Mouse (Mus musculus): ENCODE data around the gene March1. TPM values are rescaled to one million over a fixed set of nuclear protein-coding genes. Genes with fewer than 3 reads are reported as not detected.

March1 gene
- polyA plus RNA-seq, 1 experiment from 2014 or later: 1.1 TPM

- ATAC-seq (ENCODE audit: low read depth): no peak
- WGBS (ENCODE audit: insufficient replicate concordance): 12% methylated on average over 10 of the region's 10 CpGs
- H3K4me2 ChIP-seq (ENCODE audit: low read depth, low read length): no peak overlapping the region
Observed at GRCm38 (mm10) chr8:65966502-65967222, 349.0 kb downstream of the March1 start.

GRCm38 (mm10) chr8:65967223-65967778 lies 349.6 kb downstream of the March1 start:
- WGBS (ENCODE audit: insufficient replicate concordance): 57% methylated on average over 8 of the region's 8 CpGs
- no peak for ATAC-seq (ENCODE audit: low read depth)

More at GRCm38 (mm10) chr8:65966502-65967222, 349.0 kb downstream of the March1 start:
- Histone ChIP-seq H3K4me1 (ENCODE audit: control insufficient read depth, low read depth, low read length) (no peaks in the 10 kb centered on the region), H3K27ac (ENCODE audit: low read length) (no peak overlapping the region), H3K4me3 (ENCODE audit: low read depth, low read length) (no peak overlapping the region), H3K36me3 (ENCODE audit: control insufficient read depth, insufficient read depth) (no peaks in the 10 kb centered on the region), H3K9me3 (replicated peaks; ENCODE audit: control insufficient read depth, low read length) (no peaks in the 10 kb centered on the region), H3K9ac (ENCODE audit: low read depth, low read length) (no peak overlapping the region), H3K27me3 (ENCODE audit: control insufficient read depth, insufficient read depth, low read depth, low read length) (no peaks in the 10 kb centered on the region)

GRCm38 (mm10) chr8:65976905-65977304 lies 359.2 kb downstream of the March1 start:
- Histone ChIP-seq H3K36me3 (ENCODE audit: control insufficient read depth, insufficient read depth) (no peaks in the 10 kb centered on the region), H3K4me1 (ENCODE audit: control insufficient read depth, low read depth, low read length) (no peaks in the 10 kb centered on the region), H3K4me3 (ENCODE audit: low read depth, low read length) (no peak overlapping the region), H3K4me2 (ENCODE audit: low read depth, low read length) (no peak overlapping the region), H3K27me3 (ENCODE audit: control insufficient read depth, insufficient read depth, low read depth, low read length) (no peaks in the 10 kb centered on the region), H3K27ac (ENCODE audit: low read length) (no peak overlapping the region), H3K9me3 (replicated peaks; ENCODE audit: control insufficient read depth, low read length) (no peaks in the 10 kb centered on the region), H3K9ac (ENCODE audit: low read depth, low read length) (no peak overlapping the region)
- ATAC-seq (ENCODE audit: low read depth): no peak
- 64% methylated on average over 5 of the region's 5 CpGs for WGBS (ENCODE audit: insufficient replicate concordance)

More at GRCm38 (mm10) chr8:65967223-65967778, 349.6 kb downstream of the March1 start:
- Histone ChIP-seq H3K9me3 (replicated peaks; ENCODE audit: control insufficient read depth, low read length) (no peaks in the 10 kb centered on the region), H3K4me2 (ENCODE audit: low read depth, low read length) (no peak overlapping the region), H3K4me3 (ENCODE audit: low read depth, low read length) (no peak overlapping the region), H3K36me3 (ENCODE audit: control insufficient read depth, insufficient read depth) (no peaks in the 10 kb centered on the region), H3K4me1 (ENCODE audit: control insufficient read depth, low read depth, low read length) (no peaks in the 10 kb centered on the region), H3K9ac (ENCODE audit: low read depth, low read length) (no peak overlapping the region), H3K27me3 (ENCODE audit: control insufficient read depth, insufficient read depth, low read depth, low read length) (no peaks in the 10 kb centered on the region), H3K27ac (ENCODE audit: low read length) (no peak overlapping the region)

- H3K9ac ChIP-seq (ENCODE audit: low read depth, low read length): no peak overlapping the region
- no peak overlapping the region for H3K27ac ChIP-seq (ENCODE audit: low read length)
- no peak for ATAC-seq (ENCODE audit: low read depth)
- H3K4me2 ChIP-seq (ENCODE audit: low read depth, low read length): no peak overlapping the region
- H3K36me3 ChIP-seq (ENCODE audit: control insufficient read depth, insufficient read depth): no peaks in the 10 kb centered on the region
- H3K4me3 ChIP-seq (ENCODE audit: low read depth, low read length): no peak overlapping the region
- H3K27me3 ChIP-seq (ENCODE audit: control insufficient read depth, insufficient read depth, low read depth, low read length): no peaks in the 10 kb centered on the region
- 39% methylated on average over 2 of the region's 2 CpGs for WGBS (ENCODE audit: insufficient replicate concordance)
- H3K4me1 ChIP-seq (ENCODE audit: control insufficient read depth, low read depth, low read length): no peaks in the 10 kb centered on the region
- no peaks in the 10 kb centered on the region for H3K9me3 ChIP-seq (replicated peaks; ENCODE audit: control insufficient read depth, low read length)
Observed at GRCm38 (mm10) chr8:65982039-65982438, 364.3 kb downstream of the March1 start.

GRCm38 (mm10) chr8:65987665-65988064 lies 370.0 kb downstream of the March1 start:
- Histone ChIP-seq H3K4me1 (ENCODE audit: control insufficient read depth, low read depth, low read length) (no peaks in the 10 kb centered on the region), H3K4me3 (ENCODE audit: low read depth, low read length) (no peak overlapping the region), H3K36me3 (ENCODE audit: control insufficient read depth, insufficient read depth) (no peaks in the 10 kb centered on the region), H3K4me2 (ENCODE audit: low read depth, low read length) (no peak overlapping the region), H3K27ac (ENCODE audit: low read length) (no peak overlapping the region), H3K9ac (ENCODE audit: low read depth, low read length) (no peak overlapping the region), H3K9me3 (replicated peaks; ENCODE audit: control insufficient read depth, low read length) (no peaks in the 10 kb centered on the region), H3K27me3 (ENCODE audit: control insufficient read depth, insufficient read depth, low read depth, low read length) (no peaks in the 10 kb centered on the region)
- no peak for ATAC-seq (ENCODE audit: low read depth)
- 50% methylated on average over 1 of the region's 1 CpGs for WGBS (ENCODE audit: insufficient replicate concordance)

GRCm38 (mm10) chr8:66022815-66023214 lies 405.1 kb downstream of the March1 start:
- H3K4me2 ChIP-seq (ENCODE audit: low read depth, low read length): no peak overlapping the region
- H3K27me3 ChIP-seq (ENCODE audit: control insufficient read depth, insufficient read depth, low read depth, low read length): no peaks in the 10 kb centered on the region
- H3K4me3 ChIP-seq (ENCODE audit: low read depth, low read length): no peak overlapping the region
- 58% methylated on average over 2 of the region's 2 CpGs for WGBS (ENCODE audit: insufficient replicate concordance)
- no peaks in the 10 kb centered on the region for H3K36me3 ChIP-seq (ENCODE audit: control insufficient read depth, insufficient read depth)
- H3K9me3 ChIP-seq (replicated peaks; ENCODE audit: control insufficient read depth, low read length): no peaks in the 10 kb centered on the region
- no peak for ATAC-seq (ENCODE audit: low read depth)
- H3K4me1 ChIP-seq (ENCODE audit: control insufficient read depth, low read depth, low read length): no peaks in the 10 kb centered on the region
- H3K9ac ChIP-seq (ENCODE audit: low read depth, low read length): no peak overlapping the region
- H3K27ac ChIP-seq (ENCODE audit: low read length): no peak overlapping the region

- no peak overlapping the region for H3K27ac ChIP-seq (ENCODE audit: low read length)
- H3K9me3 ChIP-seq (replicated peaks; ENCODE audit: control insufficient read depth, low read length): no peaks in the 10 kb centered on the region
- H3K27me3 ChIP-seq (ENCODE audit: control insufficient read depth, insufficient read depth, low read depth, low read length): no peaks in the 10 kb centered on the region
- no peak overlapping the region for H3K4me2 ChIP-seq (ENCODE audit: low read depth, low read length)
- 58% methylated on average over 3 of the region's 3 CpGs for WGBS (ENCODE audit: insufficient replicate concordance)
- no peak for ATAC-seq (ENCODE audit: low read depth)
- no peaks in the 10 kb centered on the region for H3K4me1 ChIP-seq (ENCODE audit: control insufficient read depth, low read depth, low read length)
- H3K9ac ChIP-seq (ENCODE audit: low read depth, low read length): no peak overlapping the region
- no peaks in the 10 kb centered on the region for H3K36me3 ChIP-seq (ENCODE audit: control insufficient read depth, insufficient read depth)
- no peak overlapping the region for H3K4me3 ChIP-seq (ENCODE audit: low read depth, low read length)
Observed at GRCm38 (mm10) chr8:66033651-66034050, 416.0 kb downstream of the March1 start.

- Histone ChIP-seq H3K4me2 (ENCODE audit: low read depth, low read length) (no peak overlapping the region), H3K4me3 (ENCODE audit: low read depth, low read length) (no peak overlapping the region), H3K9ac (ENCODE audit: low read depth, low read length) (no peak overlapping the region), H3K27ac (ENCODE audit: low read length) (no peak overlapping the region), H3K4me1 (ENCODE audit: control insufficient read depth, low read depth, low read length) (no peaks in the 10 kb centered on the region), H3K27me3 (ENCODE audit: control insufficient read depth, insufficient read depth, low read depth, low read length) (no peaks in the 10 kb centered on the region), H3K36me3 (ENCODE audit: control insufficient read depth, insufficient read depth) (no peaks in the 10 kb centered on the region), H3K9me3 (replicated peaks; ENCODE audit: control insufficient read depth, low read length) (no peaks in the 10 kb centered on the region)
- no peak for ATAC-seq (ENCODE audit: low read depth)
- WGBS (ENCODE audit: insufficient replicate concordance): 58% methylated on average over 3 of the region's 3 CpGs
Observed at GRCm38 (mm10) chr8:66034429-66034828, 416.7 kb downstream of the March1 start.

- ATAC-seq (ENCODE audit: low read depth): no peak
- Histone ChIP-seq H3K9ac (ENCODE audit: low read depth, low read length) (no peak overlapping the region), H3K36me3 (ENCODE audit: control insufficient read depth, insufficient read depth) (no peaks in the 10 kb centered on the region), H3K4me2 (ENCODE audit: low read depth, low read length) (no peak overlapping the region), H3K9me3 (replicated peaks; ENCODE audit: control insufficient read depth, low read length) (no peaks in the 10 kb centered on the region), H3K27ac (ENCODE audit: low read length) (no peak overlapping the region), H3K4me1 (ENCODE audit: control insufficient read depth, low read depth, low read length) (no peaks in the 10 kb centered on the region), H3K4me3 (ENCODE audit: low read depth, low read length) (no peak overlapping the region), H3K27me3 (ENCODE audit: control insufficient read depth, insufficient read depth, low read depth, low read length) (no peaks in the 10 kb centered on the region)
- 70% methylated on average over 3 of the region's 3 CpGs for WGBS (ENCODE audit: insufficient replicate concordance)
Observed at GRCm38 (mm10) chr8:66094152-66094551, 476.5 kb downstream of the March1 start.
